Mouse (Mus musculus): Measurements from ENCODE around the gene Fgfr2.

- TF ChIP-seq MYOD1 (IDR thresholded peaks at IDR 0.05; ENCODE audit: control insufficient read depth in 1 of 3, insufficient read length in 2 of 3, low read depth in 2 of 3) (no peak), TCF12 (IDR thresholded peaks at IDR 0.05; ENCODE audit: insufficient read depth, poor library complexity, severe bottlenecking) (no peak), E2F4 (IDR thresholded peaks at IDR 0.05; ENCODE audit: insufficient read depth) (no peak), POLR2A (IDR thresholded peaks at IDR 0.05; ENCODE audit: insufficient read length, low read depth) (no peak), MYOG (IDR thresholded peaks at IDR 0.05; ENCODE audit: control insufficient read depth in 1 of 3, insufficient read depth in 1 of 3, insufficient read length in 2 of 3, low read depth in 2 of 3) (no peak), SRF (IDR thresholded peaks at IDR 0.05; ENCODE audit: control insufficient read depth, insufficient read length, low read depth) (no peak), USF1 (IDR thresholded peaks at IDR 0.05; ENCODE audit: low read depth) (no peak), MAX (IDR thresholded peaks at IDR 0.05; ENCODE audit: low read depth) (no peak)
These were observed 1024.7 kb downstream of the Fgfr2 start for GRCm38 (mm10) chr7:132098441-132098840.
